Mouse (Mus musculus) heart, embryonic 12.5 days (tissue): ENCODE measurements at regions not wholly inside any gene's neighbourhood (a gene's known extent, or its start where the extent isn't known, plus 50 kb on each side); places are given as distances from the start of the nearest gene placed in this dataset.

ENCODE experiments used
- ATAC-seq: fragments of 200-750 bp; cut with Nextera tagmentation; 2 replicates; pipeline ENCODE4 v1.8.0; 2017; ENCODE audit warnings: moderate TSS enrichment, moderate library complexity; ENCODE audit not compliant: insufficient number of reproducible peaks, low FRiP score
- H3K27ac ChIP-seq: fragments of 300-500 bp; sonication (generic); 2 replicates; pipeline ENCODE4 v1.5.1; 2016; ENCODE audit warnings: mild to moderate bottlenecking, moderate library complexity; ENCODE audit not compliant: poor library complexity, severe bottlenecking
- H3K27me3 ChIP-seq: fragments of 300-500 bp; sonication (generic); replicated peaks from 2 replicates; pipeline ENCODE4 v1.6.1; 2016; ENCODE audit warnings: mild to moderate bottlenecking, moderate library complexity
- H3K36me3 ChIP-seq: fragments of 300-500 bp; sonication (generic); 2 replicates; pipeline ENCODE4 v1.6.1; 2016; ENCODE audit warnings: mild to moderate bottlenecking, moderate library complexity
- H3K4me1 ChIP-seq: fragments of 300-500 bp; sonication (generic); replicated peaks from 2 replicates; pipeline ENCODE4 v1.6.1; 2016; ENCODE audit warnings: mild to moderate bottlenecking
- H3K4me2 ChIP-seq: fragments of 300-500 bp; sonication (generic); 2 replicates; pipeline ENCODE4 v1.6.1; 2016; ENCODE audit warnings: mild to moderate bottlenecking, moderate library complexity
- H3K4me3 ChIP-seq: fragments of 300-500 bp; sonication (generic); 2 replicates; pipeline ENCODE4 v1.5.1; 2016; ENCODE audit warnings: mild to moderate bottlenecking
- H3K9ac ChIP-seq: fragments of 300-500 bp; sonication (generic); 2 replicates; pipeline ENCODE4 v1.6.1; 2016; ENCODE audit warnings: mild to moderate bottlenecking, moderate library complexity
- H3K9me3 ChIP-seq: fragments of 300-500 bp; sonication (generic); replicated peaks from 2 replicates; pipeline ENCODE4 v1.6.1; 2016; ENCODE audit warnings: mild to moderate bottlenecking, moderate library complexity
- WGBS: fragments of 180-500 bp; shearing (Covaris S2); methylation state at CpG from one replicate; pipeline ENCODE4 v1.1.7; 2016; 5-methylcytosine and 5-hydroxymethylcytosine counted together

DNA sequence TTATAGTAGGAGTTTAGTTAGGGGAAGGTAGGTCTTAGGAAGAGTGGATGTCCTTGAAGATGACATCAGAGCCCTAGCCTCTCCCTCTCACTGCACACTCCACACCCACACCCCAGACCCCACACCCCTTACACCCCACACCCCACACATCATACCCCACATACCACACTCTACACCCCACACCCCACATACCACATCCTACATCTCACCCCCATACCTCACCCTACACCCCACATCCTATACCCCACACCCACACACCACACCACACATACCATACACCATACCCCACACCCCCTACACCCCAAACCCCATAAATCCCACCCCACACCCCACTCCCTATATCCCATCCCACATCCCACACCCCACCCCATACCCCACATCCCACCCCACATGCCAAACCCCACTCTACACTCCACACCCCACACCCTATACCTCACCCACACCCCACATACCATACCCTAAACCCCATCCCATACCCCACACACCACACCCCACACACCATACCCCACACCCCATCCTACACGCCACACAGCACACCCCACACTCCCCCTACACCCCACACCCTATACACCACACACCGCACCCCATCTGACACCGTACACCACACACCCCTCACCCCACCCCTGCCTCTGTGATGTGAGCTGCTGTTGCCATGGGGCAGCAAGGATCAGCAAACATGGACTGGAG, 323.7 kb upstream of the G2e3 start:
- H3K9me3 ChIP-seq, result no peaks in the 10 kb centered on the region
- no peak overlapping the region for H3K27ac ChIP-seq
- no peak overlapping the region for H3K9ac ChIP-seq
- peaks cover 14% of the 10 kb centered on the region for H3K4me1 ChIP-seq
- 91% methylated on average over 3 of the region's 3 CpGs for WGBS
- ATAC-seq, result peak; percentile 53; the same call in 1 of the 2 replicates
- no peak overlapping the region for H3K4me3 ChIP-seq
- no peaks in the 10 kb centered on the region for H3K27me3 ChIP-seq
- no peak overlapping the region for H3K4me2 ChIP-seq
- no peaks in the 10 kb centered on the region for H3K36me3 ChIP-seq

DNA sequence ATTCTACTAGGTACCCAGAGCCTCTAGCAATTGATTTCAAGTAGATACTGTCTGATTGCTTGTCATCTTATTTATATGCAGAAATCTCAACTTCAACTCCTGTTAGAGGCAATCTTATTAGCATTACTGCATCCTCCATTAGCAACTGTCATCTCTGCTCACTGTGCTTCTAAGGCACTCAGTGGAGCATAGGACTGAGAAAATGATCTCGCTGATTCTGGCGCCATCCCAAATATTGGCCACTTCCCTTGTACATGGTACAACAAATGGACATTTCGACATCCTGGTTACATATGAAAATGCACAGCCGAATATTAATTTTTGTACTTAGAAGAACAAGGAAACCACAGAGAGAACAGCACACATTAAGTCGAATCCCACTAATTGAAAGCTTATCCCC, 329.7 kb upstream of the G2e3 start:
- no peak for ATAC-seq
- Histone ChIP-seq H3K4me3 (no peak overlapping the region), H3K4me2 (no peak overlapping the region)

DNA sequence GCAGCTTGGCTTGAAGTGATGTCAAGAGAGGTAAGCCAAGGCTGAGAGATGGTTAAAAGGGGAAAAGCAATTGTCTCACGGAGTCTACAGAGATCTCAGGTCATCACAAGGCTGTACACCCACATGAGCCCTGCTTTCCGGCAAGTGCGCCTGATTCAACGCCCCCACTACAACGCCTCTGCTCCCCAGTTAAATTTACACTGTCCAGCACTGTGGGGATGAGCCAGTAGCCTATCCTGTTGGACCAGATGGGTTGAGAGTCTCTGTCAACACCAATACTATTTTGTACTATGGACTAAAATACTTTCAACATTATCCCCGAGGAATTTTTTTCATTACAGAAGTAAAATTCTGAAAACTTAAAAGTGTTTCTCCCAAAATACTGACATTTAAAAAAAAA, 331.8 kb upstream of the G2e3 start:
- Histone ChIP-seq H3K4me3 (no peak overlapping the region), H3K9ac (no peak overlapping the region), H3K9me3 (no peaks in the 10 kb centered on the region), H3K27ac (no peak overlapping the region), H3K36me3 (no peaks in the 10 kb centered on the region), H3K27me3 (no peaks in the 10 kb centered on the region), H3K4me2 (no peak overlapping the region), H3K4me1 (no peaks in the 10 kb centered on the region)
- no peak for ATAC-seq
- 82% methylated on average over 6 of the region's 6 CpGs for WGBS

More for the DNA sequence above, 329.7 kb upstream of the G2e3 start:
- Histone ChIP-seq H3K4me1 (no peaks in the 10 kb centered on the region), H3K27ac (no peak overlapping the region), H3K36me3 (no peaks in the 10 kb centered on the region), H3K27me3 (no peaks in the 10 kb centered on the region), H3K9me3 (no peaks in the 10 kb centered on the region), H3K9ac (no peak overlapping the region)
- 79% methylated on average over 5 of the region's 5 CpGs for WGBS

DNA sequence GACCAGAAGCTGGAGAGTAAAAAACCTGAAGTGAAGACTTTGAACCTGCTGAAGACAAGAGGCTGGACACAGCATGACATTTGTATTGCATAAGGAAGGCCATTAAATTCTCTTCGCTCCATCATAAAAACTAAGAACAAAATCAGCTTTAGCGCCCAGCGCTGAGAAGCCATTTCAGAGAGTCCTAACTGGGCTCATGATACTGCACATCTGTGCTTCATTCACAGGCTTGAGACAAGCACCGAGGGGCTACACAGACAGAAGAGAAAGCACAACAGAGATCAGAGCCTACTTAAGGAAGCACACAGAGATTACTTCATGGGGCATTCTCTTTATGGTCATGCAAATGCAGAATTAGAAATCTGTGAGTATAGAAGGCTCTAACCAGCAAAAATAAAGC, 338.2 kb upstream of the G2e3 start:
- Histone ChIP-seq H3K4me3 (no peak overlapping the region), H3K9me3 (no peaks in the 10 kb centered on the region), H3K4me2 (no peak overlapping the region), H3K4me1 (no peaks in the 10 kb centered on the region), H3K27ac (no peak overlapping the region), H3K9ac (no peak overlapping the region), H3K36me3 (no peaks in the 10 kb centered on the region), H3K27me3 (no peaks in the 10 kb centered on the region)
- 85% methylated on average over 4 of the region's 4 CpGs for WGBS
- no peak for ATAC-seq

DNA sequence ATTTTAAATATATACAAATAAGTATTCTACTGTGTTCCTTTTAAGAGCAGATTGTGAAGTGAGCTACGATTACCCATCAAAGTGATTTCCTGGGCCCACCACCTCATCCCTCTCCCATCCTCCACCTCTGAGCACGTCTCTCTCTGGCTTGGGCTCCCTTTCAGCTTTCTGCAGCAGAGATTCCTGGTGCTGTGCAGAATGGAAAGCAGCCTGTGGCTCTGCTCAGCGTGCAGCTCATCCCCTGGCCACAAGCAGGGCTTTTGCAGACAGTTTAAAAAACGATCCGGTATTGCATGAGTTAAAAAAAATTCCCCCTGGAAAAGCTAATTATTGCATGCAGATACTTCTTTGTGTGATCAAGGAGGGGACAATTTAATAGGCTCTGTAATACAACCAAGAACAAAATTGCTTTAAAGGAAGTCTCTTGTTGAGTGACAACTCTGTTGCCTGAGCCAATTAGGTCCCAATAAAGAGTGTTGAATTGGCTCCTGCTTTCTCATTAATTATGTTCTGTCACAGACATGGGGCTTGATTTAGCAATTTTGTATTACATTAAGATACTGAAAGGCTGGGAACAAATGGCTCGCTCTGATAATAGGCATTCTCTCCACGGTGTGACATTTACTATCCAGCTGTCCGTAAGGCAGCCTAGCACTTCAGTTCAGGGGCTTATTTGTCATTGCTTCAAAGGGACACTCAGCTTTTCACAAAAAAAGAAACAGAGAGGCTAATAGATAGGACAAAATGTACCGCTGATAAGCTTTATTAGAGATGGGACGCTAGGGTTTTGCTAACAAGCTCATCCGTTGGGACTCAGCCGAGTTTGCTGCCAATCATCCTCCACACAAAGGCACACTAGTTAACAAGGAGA, 345.9 kb upstream of the G2e3 start:
- no peak for ATAC-seq
- H3K36me3 ChIP-seq, result no peaks in the 10 kb centered on the region
- no peaks in the 10 kb centered on the region for H3K4me1 ChIP-seq
- no peak overlapping the region; the same call in 1 of the 2 replicates for H3K9ac ChIP-seq
- WGBS, result 27% methylated on average over 12 of the region's 12 CpGs
- no peak overlapping the region for H3K27ac ChIP-seq
- peak overlapping the region; percentile 33 for H3K4me2 ChIP-seq
- H3K27me3 ChIP-seq, result no peaks in the 10 kb centered on the region
- no peak overlapping the region for H3K4me3 ChIP-seq
- no peaks in the 10 kb centered on the region for H3K9me3 ChIP-seq

DNA sequence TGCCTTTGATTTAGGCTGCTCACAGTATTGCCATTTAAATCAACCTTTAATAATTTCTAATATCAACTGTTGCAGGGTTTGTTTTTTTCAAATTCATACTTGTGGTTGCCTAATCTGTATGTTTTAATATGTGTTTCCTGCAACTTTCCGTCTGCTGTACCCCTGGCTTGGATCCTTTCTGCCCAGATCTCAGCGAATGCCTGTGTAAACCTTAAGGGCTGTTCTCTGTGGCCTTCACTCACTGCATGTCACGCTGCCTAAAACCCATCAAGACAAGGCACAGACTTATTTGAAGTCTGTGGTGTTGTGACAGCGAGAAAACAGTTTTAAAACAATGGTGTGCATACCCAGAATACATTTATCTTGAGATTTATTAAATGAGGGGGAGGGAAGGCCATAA, 346.8 kb upstream of the G2e3 start:
- Histone ChIP-seq H3K9ac (no peak overlapping the region), H3K27me3 (no peaks in the 10 kb centered on the region), H3K4me3 (no peak overlapping the region), H3K27ac (no peak overlapping the region), H3K4me2 (no peak overlapping the region), H3K4me1 (no peaks in the 10 kb centered on the region), H3K36me3 (no peaks in the 10 kb centered on the region), H3K9me3 (no peaks in the 10 kb centered on the region)
- ATAC-seq, result no peak
- WGBS, result 69% methylated on average over 4 of the region's 4 CpGs

DNA sequence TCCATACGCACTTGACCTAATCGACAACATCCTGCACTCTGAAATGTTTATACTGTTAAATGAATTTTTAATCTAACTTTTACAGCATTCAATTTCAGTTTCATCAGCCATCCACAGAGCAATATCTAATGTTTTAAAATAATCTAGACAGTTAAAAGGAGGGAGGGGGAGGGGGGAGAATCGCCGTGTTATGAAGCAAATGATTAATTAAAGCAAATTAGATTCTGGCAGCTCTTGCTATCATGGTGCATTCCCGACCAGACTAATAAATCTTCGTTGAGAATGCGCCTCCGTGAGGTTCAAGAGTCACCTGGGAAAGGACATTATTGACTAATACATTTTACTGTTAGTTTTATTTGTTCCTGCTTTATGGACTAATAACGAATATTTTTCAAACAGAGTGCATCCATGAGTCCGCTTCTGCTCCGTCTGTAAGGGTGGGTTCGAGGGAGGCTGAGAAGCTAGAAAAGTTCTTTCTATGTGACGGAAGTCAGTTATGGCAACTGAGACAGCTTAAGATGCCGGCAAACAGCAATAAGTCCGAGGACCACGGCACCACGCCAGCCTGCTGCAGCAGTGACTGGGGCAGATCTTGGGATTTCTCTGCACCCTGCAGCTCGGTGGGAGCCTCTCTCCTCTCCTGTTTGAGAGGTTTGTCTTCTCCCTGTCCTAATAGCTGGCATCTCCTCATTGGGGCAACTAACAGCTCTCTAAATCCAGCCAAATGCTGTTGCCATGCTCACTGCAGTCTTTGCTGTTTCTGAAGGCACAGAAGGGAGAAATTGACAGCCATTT, 347.4 kb upstream of the G2e3 start:
- 75% methylated on average over 18 of the region's 18 CpGs for WGBS
- no peak overlapping the region for H3K9ac ChIP-seq
- H3K4me2 ChIP-seq, result no peak overlapping the region
- no peak overlapping the region for H3K4me3 ChIP-seq
- H3K27ac ChIP-seq, result no peak overlapping the region
- no peak for ATAC-seq
- H3K4me1 ChIP-seq, result no peaks in the 10 kb centered on the region
- no peaks in the 10 kb centered on the region for H3K27me3 ChIP-seq
- no peaks in the 10 kb centered on the region for H3K9me3 ChIP-seq
- H3K36me3 ChIP-seq, result no peaks in the 10 kb centered on the region

DNA sequence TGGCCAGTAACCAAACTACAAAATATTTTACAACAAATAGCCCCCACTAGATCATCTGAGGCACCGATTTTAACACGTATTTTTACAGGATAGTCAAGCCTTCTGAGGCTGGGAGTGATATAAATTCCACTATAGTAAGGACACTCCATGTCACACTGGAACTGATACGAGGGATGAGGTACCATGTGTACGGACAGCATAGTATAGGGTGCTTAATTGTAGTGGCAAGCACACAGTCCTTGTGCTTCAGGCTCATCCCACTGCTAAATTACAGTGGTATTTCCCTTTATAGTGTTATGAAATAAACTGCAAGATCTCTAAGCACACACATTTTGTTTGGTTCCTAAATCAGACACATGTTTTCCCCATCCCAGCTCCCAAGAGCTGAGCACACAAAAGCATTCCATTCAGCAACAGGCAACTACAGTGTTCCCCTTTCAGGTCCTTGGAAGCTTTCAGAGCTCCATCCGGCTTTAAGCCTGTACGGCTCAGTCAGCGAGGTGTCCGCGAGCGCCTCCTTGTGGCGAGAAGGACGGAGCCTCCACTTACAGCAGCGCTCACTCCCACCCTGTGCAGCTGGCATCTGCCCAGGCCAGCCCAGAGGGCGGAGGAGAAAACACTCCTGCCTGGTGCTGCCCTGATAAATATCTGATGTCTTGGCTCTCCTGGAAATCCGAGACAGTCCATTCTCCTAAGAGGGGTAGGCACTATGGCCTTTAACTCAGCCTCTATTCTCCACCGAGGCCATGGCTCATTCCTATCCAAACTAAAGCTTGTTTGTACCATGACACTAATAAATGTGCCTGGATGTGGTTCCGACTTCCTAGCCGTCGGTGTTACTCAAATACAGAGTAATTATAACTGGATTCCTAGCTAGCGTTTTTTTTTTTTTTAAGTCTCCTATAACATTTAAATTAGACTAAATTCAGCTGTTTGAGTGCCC, 348.3 kb upstream of the G2e3 start:
- ATAC-seq, result peak; percentile 79; the same call in 1 of the 2 replicates
- Histone ChIP-seq H3K9me3 (no peaks in the 10 kb centered on the region), H3K9ac (no peak overlapping the region), H3K27ac (no peak overlapping the region), H3K4me2 (no peak overlapping the region), H3K4me3 (no peak overlapping the region), H3K27me3 (no peaks in the 10 kb centered on the region), H3K36me3 (no peaks in the 10 kb centered on the region), H3K4me1 (no peaks in the 10 kb centered on the region)
- 39% methylated on average over 20 of the region's 20 CpGs for WGBS

DNA sequence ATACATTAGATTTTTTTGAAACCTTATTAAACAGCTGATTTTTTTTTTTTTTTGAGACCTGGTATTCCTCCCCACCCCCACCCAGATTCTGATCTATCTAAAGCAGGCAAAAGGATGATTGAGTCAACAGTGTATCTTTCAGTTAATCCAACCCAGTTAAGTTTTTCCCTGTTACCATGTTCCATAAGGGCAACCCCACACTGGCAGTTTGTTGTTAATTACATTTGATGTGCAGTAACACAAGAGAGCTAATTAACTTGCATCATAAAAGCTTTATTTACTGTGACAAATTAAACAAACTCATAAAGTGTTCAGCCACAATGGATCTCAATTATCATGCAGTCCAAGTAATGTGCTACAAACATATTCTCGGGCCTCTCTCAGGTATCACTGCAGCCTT, 346.8 kb upstream of the Prkd1 start:
- Histone ChIP-seq H3K9me3 (no peaks in the 10 kb centered on the region), H3K4me1 (no peaks in the 10 kb centered on the region), H3K27ac (no peak overlapping the region), H3K36me3 (no peaks in the 10 kb centered on the region), H3K4me3 (no peak overlapping the region), H3K27me3 (no peaks in the 10 kb centered on the region), H3K4me2 (no peak overlapping the region), H3K9ac (no peak overlapping the region)
- ATAC-seq, result no peak
- WGBS, result 78% methylated on average over 1 of the region's 1 CpGs

DNA sequence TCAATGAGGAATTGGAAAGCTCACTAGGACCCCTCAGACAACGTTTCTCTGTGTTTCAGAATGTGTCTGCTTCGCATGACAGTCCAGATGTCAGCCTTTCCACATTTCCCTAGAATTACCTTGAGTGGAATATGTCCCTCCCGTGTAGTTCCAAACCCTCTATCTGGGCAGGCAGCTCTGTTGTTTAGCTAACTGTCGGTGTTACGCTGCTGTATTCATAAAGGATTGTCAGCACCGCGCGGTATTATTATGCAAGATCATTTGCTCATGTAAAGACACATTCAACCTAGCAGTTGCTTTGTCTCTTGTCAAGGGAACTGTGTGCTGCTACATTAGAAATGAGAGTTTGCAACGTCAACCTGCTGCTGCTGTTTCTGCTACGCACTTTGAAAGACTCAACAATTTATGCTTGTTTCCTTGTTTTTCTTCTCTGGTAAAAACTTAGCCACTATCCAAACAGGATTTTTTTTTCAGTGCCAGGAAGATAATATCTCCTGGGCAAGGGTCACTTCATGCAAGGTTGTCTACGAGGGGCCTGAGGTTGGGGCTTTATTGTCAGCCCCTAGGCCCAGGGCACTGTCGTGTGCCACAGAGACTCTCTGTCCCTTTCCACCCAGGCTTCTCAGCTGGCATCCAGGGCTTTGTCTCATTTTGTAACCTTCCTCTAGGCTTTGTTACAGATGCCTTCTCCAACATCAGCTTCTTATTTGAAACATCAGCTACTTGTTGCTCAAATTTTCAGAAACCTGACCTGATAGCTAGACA, 340.8 kb upstream of the Prkd1 start:
- H3K27ac ChIP-seq, result no peak overlapping the region
- H3K27me3 ChIP-seq, result no peaks in the 10 kb centered on the region
- H3K4me1 ChIP-seq, result no peaks in the 10 kb centered on the region
- no peak overlapping the region for H3K9ac ChIP-seq
- H3K9me3 ChIP-seq, result no peaks in the 10 kb centered on the region
- no peak overlapping the region for H3K4me3 ChIP-seq
- ATAC-seq, result no peak
- no peaks in the 10 kb centered on the region for H3K36me3 ChIP-seq
- no peak overlapping the region for H3K4me2 ChIP-seq
- WGBS, result 76% methylated on average over 12 of the region's 12 CpGs
